Comparison of ENCODE assay signal across 19 mouse cellular contexts in genomic region chr15:91445399-91445798, GRCm38 (mm10).
DNase-seq lines count a peak whose midpoint lies in the region; TF ChIP-seq lines count a peak whose summit lies in the region.
"Had no signal": no experiment of that assay in that cellular context is flagged by ENCODE, and none has a peak within 500 bp of the region (broad histone marks: within the 10 kb centered on the region; RNA-seq: fewer than 3 reads in every experiment).

No protein-coding gene starts in this region.

- peak; percentile 21 to 39 for DNase-seq in layer of hippocampus, adult 8-10 months (ENCODE audit: low spot score in 2 of 2)
- DNase-seq in layer of hippocampus, postnatal 14 days (ENCODE audit: low spot score in 2 of 2): no peak
- DNase-seq in cerebellum, adult 9-10 months: peak; percentile 74
- peak in 1 of 2 experiments; percentile 44 for DNase-seq in left cerebral cortex, adult 2 months (ENCODE audit: extremely low spot score in 1 of 2, low spot score in 2 of 2)
- peak; percentile 48 for DNase-seq in right cerebral cortex, postnatal 25 days
- DNase-seq in kidney, adult 8-10 months: no peak
- DNase-seq in adrenal gland, adult 18-20 months (ENCODE audit: low spot score in 2 of 2): no peak
- DNase-seq: adrenal gland, adult 8-10 months; gastrocnemius, postnatal 10 days; kidney, adult 11 months; kidney, postnatal 25 days; lung, adult 18-20 months; thymus, adult 18-20 months had no signal

- no peak overlapping the region for H3K4me3 ChIP-seq in left cerebral cortex, adult 2 months
- H3K4me3 ChIP-seq: embryonic facial prominence, embryonic 15.5 days; hindbrain, embryonic 15.5 days; limb, embryonic 13.5 days; midbrain, embryonic 13.5 days; myocyte had no signal

- intact Hi-C loops in left cerebral cortex, adult 2 months (cut with DNase I): loop anchor here (2.0 kb wide), 1 partner anchor 49 kb away; no protein-coding TSS in a partner anchor

- TF ChIP-seq CTCF in left cerebral cortex, adult 2 months (IDR thresholded peaks at IDR 0.05): no peak

- H3K27ac ChIP-seq in left cerebral cortex, adult 2 months: peak overlapping the region; percentile 69
- H3K27ac ChIP-seq: embryonic facial prominence, embryonic 15.5 days; hindbrain, embryonic 15.5 days; limb, embryonic 13.5 days; macrophage; midbrain, embryonic 13.5 days had no signal

Comparison
In these comparisons a context has a peak if more than half of its experiments do, and no peak if none do; other contexts are left out.
1. DNase-seq: peak in layer of hippocampus, adult 8-10 months (2 of 2), cerebellum, adult 9-10 months (single experiment) and right cerebral cortex, postnatal 25 days (single experiment); none in layer of hippocampus, postnatal 14 days (0 of 2), kidney, adult 8-10 months (0 of 2) and adrenal gland, adult 18-20 months (0 of 2).